Mouse (Mus musculus): ENCODE data around the gene Map2k6.

The Map2k6 gene

GRCm38 (mm10) chr11:110551471-110551967 lies 152.6 kb downstream of the Map2k6 start:
- in situ Hi-C loops (cut with MboI, MseI) = no loop called here

GRCm38 (mm10) chr11:110562320-110563081 lies 163.6 kb downstream of the Map2k6 start:
- in situ Hi-C loops (cut with MboI, MseI) = no loop called here

GRCm38 (mm10) chr11:110563272-110563671 lies 164.3 kb downstream of the Map2k6 start:
- in situ Hi-C loops (cut with MboI, MseI) = no loop called here

GRCm38 (mm10) chr11:110563801-110564200 lies 164.9 kb downstream of the Map2k6 start:
- in situ Hi-C loops (cut with MboI, MseI) = no loop called here

DNA sequence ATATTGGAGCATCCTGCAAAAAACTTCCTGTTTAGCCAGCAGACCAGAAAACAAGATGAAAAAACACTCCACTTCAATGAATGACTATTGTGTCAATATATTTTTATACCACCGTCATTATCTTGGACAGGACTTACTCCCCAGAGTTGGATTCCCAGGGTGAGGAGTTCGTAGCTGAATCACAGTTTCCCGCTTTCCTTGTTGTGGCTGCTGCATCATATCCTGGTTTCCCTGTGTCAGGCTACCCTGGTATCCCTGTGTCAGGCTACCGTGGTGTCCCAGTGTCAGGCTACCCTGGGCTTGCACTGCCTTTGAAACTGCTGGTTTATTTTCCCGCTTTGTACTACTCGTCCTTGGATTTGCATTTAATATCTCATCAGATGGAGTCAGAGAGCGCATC lies 167.4 kb downstream of the Map2k6 start:
- in situ Hi-C loops (cut with MboI, MseI) = no loop called here

DNA sequence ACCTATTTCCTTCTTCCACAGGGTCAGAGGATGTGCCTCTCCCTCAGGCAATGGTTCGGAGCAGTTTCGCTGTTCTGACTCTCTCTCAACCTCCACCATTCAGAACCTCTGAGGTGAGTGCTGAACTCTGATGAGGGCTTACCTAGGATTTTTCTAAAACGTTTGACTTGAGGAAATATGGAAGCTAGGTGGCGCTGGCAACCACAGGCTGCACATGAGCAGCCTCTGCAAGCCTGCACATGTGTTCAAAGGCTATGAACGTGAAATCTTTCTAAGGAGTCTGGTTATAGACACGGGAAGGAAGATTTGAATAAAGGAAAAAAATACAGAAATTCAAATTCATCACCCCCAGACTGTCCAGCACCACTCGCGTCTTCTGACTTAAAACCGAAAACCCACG lies 173.6 kb downstream of the Map2k6 start:
- in situ Hi-C loops (cut with MboI, MseI) = no loop called here
